Mouse (Mus musculus) left cerebral cortex, postnatal 14 days (tissue): Measurements from ENCODE around the gene Hbb-bh1. TPM values are rescaled to one million over a fixed set of nuclear protein-coding genes. Genes with fewer than 3 reads are reported as not detected.
"Not testable (repeated sequence)": the region's sequence is repeated elsewhere in the genome, so short reads cannot be mapped to it uniquely, and the experiment has no call there.

Source experiments
- DNase-seq, 2 experiments: peaks; one replicate each; pipeline ENCODE4 v3.0.0; 2021 to 2022; ENCODE audit warnings: low spot score in 2 of 2, mixed read lengths in 1 of 2
- intact Hi-C: fragments of 180-260 bp; cut with DNase I; formaldehyde crosslinking; loops from one replicate; pipeline ENCODE4 v1.15.1; 2025
- total RNA-seq, 2 experiments: library from RNA; stranded (reverse); gene quantifications; 2 replicates each; pipeline ENCODE4 v1.2.3; 2021

The Hbb-bh1 gene
- total RNA-seq, 2 experiments from 2014 or later = not detected

GRCm38 (mm10) chr7:103815085-103815484, 27.9 kb downstream of the Hbb-bh1 start:
- DNase-seq = peak in 1 of 2 experiments; percentile 4
- intact Hi-C loops = not testable (repeated sequence)

- intact Hi-C loops = no loop called here
- DNase-seq = no peak
Measured at GRCm38 (mm10) chr7:103813766-103814165, 29.2 kb downstream of the Hbb-bh1 start, which contains the start of gene Hbb-bt. TSS of gene Hbb-bt (minus strand) at chr7:103813996.

GRCm38 (mm10) chr7:103813152-103813551, 29.8 kb downstream of the Hbb-bh1 start:
- intact Hi-C loops, DNase-seq: not testable (repeated sequence)

- no peak for DNase-seq
- intact Hi-C loops = no loop called here
Measured at GRCm38 (mm10) chr7:103812174-103812573, 30.8 kb downstream of the Hbb-bh1 start.

GRCm38 (mm10) chr7:103811223-103811845, 31.6 kb downstream of the Hbb-bh1 start:
- no peak for DNase-seq
- intact Hi-C loops = no loop called here

GRCm38 (mm10) chr7:103810746-103811145, 32.2 kb downstream of the Hbb-bh1 start:
- intact Hi-C loops = no loop called here
- DNase-seq = no peak

GRCm38 (mm10) chr7:103810296-103810695, 32.7 kb downstream of the Hbb-bh1 start:
- intact Hi-C loops = no loop called here

GRCm38 (mm10) chr7:103809801-103810155, 33.2 kb downstream of the Hbb-bh1 start:
- intact Hi-C loops = no loop called here

More at GRCm38 (mm10) chr7:103810296-103810695, 32.7 kb downstream of the Hbb-bh1 start:
- no peak for DNase-seq

GRCm38 (mm10) chr7:103808971-103809800, 33.8 kb downstream of the Hbb-bh1 start:
- DNase-seq = no peak
- intact Hi-C loops = no loop called here

More at GRCm38 (mm10) chr7:103809801-103810155, 33.2 kb downstream of the Hbb-bh1 start:
- DNase-seq = no peak

- DNase-seq, intact Hi-C loops: not testable (repeated sequence)
Measured at GRCm38 (mm10) chr7:103808120-103808519, 34.8 kb downstream of the Hbb-bh1 start.

GRCm38 (mm10) chr7:103806856-103807255, 36.1 kb downstream of the Hbb-bh1 start:
- intact Hi-C loops = no loop called here
- DNase-seq = peak; percentile 11 to 20

GRCm38 (mm10) chr7:103792669-103793388, 50.1 kb downstream of the Hbb-bh1 start:
- intact Hi-C loops = no loop called here

GRCm38 (mm10) chr7:103791721-103792120, 51.2 kb downstream of the Hbb-bh1 start, which contains the start of gene Olfr67:
TSS of gene Olfr67 (minus strand) at chr7:103791821.
- DNase-seq = no peak
- intact Hi-C loops = no loop called here

More at GRCm38 (mm10) chr7:103792669-103793388, 50.1 kb downstream of the Hbb-bh1 start:
- DNase-seq = no peak

Other genes starting within 250 kb of the Hbb-bh1 start
- gene Olfr619, start 242.6 kb downstream of the Hbb-bh1 start, total RNA-seq = not detected
- gene Olfr620, start 230.6 kb downstream of the Hbb-bh1 start, total RNA-seq = not detected
- not detected for gene Olfr622, start 200.5 kb downstream of the Hbb-bh1 start, total RNA-seq
- gene Olfr623, start 179.5 kb downstream of the Hbb-bh1 start, total RNA-seq = not detected
- gene Olfr624, start 172.0 kb downstream of the Hbb-bh1 start, total RNA-seq = under 1 TPM in 1 of 2 experiments, not detected in 1; 0.06 TPM
- not detected for gene Olfr625-ps1, start 160.4 kb downstream of the Hbb-bh1 start, total RNA-seq
- gene Olfr243, start 128.5 kb downstream of the Hbb-bh1 start, total RNA-seq = not detected
- gene Olfr628, start 112.8 kb downstream of the Hbb-bh1 start, total RNA-seq = not detected
- not detected for gene Olfr629, start 98.2 kb downstream of the Hbb-bh1 start, total RNA-seq
- not detected for gene Olfr630, start 85.8 kb downstream of the Hbb-bh1 start, total RNA-seq
- not detected for gene Olfr69, start 71.6 kb downstream of the Hbb-bh1 start, total RNA-seq
- not detected for gene Olfr68, start 63.5 kb downstream of the Hbb-bh1 start, total RNA-seq
- gene Olfr67, start 51.3 kb downstream of the Hbb-bh1 start, total RNA-seq = not detected
- 100 to 1,000 TPM; 116 to 138 TPM for gene Hbb-bt, start 29.2 kb downstream of the Hbb-bh1 start, total RNA-seq
- 100 to 1,000 TPM; 912 to 967 TPM for gene Hbb-bs, start 15.1 kb downstream of the Hbb-bh1 start, total RNA-seq
- not detected for gene Hbb-bh2, start 2.6 kb downstream of the Hbb-bh1 start, total RNA-seq
- not detected for gene Hbb-y, start 10.1 kb upstream of the Hbb-bh1 start, total RNA-seq
- not detected for gene Olfr66, start 43.1 kb upstream of the Hbb-bh1 start, total RNA-seq
- gene Olfr64, start 51.3 kb upstream of the Hbb-bh1 start, total RNA-seq = not detected
- not detected for gene Olfr65, start 60.3 kb upstream of the Hbb-bh1 start, total RNA-seq
- not detected for gene Olfr631, start 85.7 kb upstream of the Hbb-bh1 start, total RNA-seq
- not detected for gene Olfr632, start 91.2 kb upstream of the Hbb-bh1 start, total RNA-seq
- not detected for gene Olfr633, start 101.3 kb upstream of the Hbb-bh1 start, total RNA-seq
- gene Olfr635, start 128.0 kb upstream of the Hbb-bh1 start, total RNA-seq = under 1 TPM in 1 of 2 experiments, not detected in 1; 0.04 TPM
- gene Olfr638, start 155.6 kb upstream of the Hbb-bh1 start, total RNA-seq = not detected
- gene Olfr639, start 174.1 kb upstream of the Hbb-bh1 start, total RNA-seq = under 1 TPM; 0.08 to 0.18 TPM
- not detected for gene Olfr640, start 182.4 kb upstream of the Hbb-bh1 start, total RNA-seq
- not detected for gene Olfr641, start 192.3 kb upstream of the Hbb-bh1 start, total RNA-seq
- gene Olfr642, start 209.5 kb upstream of the Hbb-bh1 start, total RNA-seq = not detected
- not detected for gene 4930516K23Rik, start 218.3 kb upstream of the Hbb-bh1 start, total RNA-seq
- gene Olfr644, start 228.7 kb upstream of the Hbb-bh1 start, total RNA-seq = not detected
- gene Olfr645, start 242.3 kb upstream of the Hbb-bh1 start, total RNA-seq = not detected